Mouse (Mus musculus): ENCODE measurements around the gene Pdzd7.

GRCm38 (mm10) chr19:45020348-45020747 lies 25.2 kb downstream of the Pdzd7 start:
- no peak for TF ChIP-seq TCF12 (IDR thresholded peaks at IDR 0.05; ENCODE audit: low read depth, low read length)
- TF ChIP-seq MAX (IDR thresholded peaks at IDR 0.05; ENCODE audit: low read length), result no peak
- TF ChIP-seq POLR2A (IDR thresholded peaks at IDR 0.05; ENCODE audit: low read depth, low read length), result no peak
- TF ChIP-seq CTCF (conservative IDR thresholded peaks at IDR 0.05 in 1 of 2, IDR thresholded peaks at IDR 0.05 in 1 of 2; ENCODE audit: low read depth in 2 of 2, low read length in 2 of 2), result no peak
- TF ChIP-seq USF2 (conservative IDR thresholded peaks at IDR 0.05; ENCODE audit: low read depth, low read length), result no peak
- TF ChIP-seq CHD2 (IDR thresholded peaks at IDR 0.05; ENCODE audit: low read length), result no peak
- no peak for TF ChIP-seq HCFC1 (IDR thresholded peaks at IDR 0.05; ENCODE audit: low read depth, low read length)
- TF ChIP-seq RCOR1 (conservative IDR thresholded peaks at IDR 0.05; ENCODE audit: low read depth, low read length), result no peak
